Mouse (Mus musculus): ENCODE data around the gene Dhrs3. TPM values are rescaled to one million over a fixed set of nuclear protein-coding genes. Genes with fewer than 3 reads are reported as not detected.
A peak's percentile ranks its signal among the peaks of the same experiment; 100 is the strongest.

Dhrs3 gene
- total RNA-seq, 2 experiments from 2014 or later, result 26.7 to 29.0 TPM

DNA sequence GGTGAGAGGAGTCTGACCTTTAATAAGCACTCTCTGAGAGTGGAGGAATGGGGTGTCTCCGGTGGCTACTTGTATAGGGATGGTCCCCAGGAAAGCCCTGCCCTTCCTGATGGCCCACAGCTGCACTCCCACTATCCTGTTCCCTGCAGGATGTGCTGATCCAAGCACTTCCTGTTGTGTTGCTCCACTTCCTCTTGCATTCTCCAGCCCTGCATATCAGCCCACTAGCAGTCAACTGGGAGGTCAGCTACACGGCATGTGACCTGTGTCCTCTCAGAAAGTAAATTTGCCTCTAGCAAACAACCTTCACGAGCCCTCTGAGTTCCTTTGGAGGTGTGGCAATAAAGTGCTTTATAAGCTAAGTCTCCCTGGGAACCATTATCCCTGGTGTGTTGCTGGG lies 11.3 kb downstream of the Dhrs3 start:
- H3K27ac ChIP-seq, result 0 out of 2 replicates have a peak overlapping the region, but pooled peaks have one; percentile 14
- TF ChIP-seq CTCF (conservative IDR thresholded peaks at IDR 0.05), result no peak
- H3K4me3 ChIP-seq, result no peak overlapping the region
- no peak for DNase-seq (ENCODE audit: low spot score in 2 of 2)

DNA sequence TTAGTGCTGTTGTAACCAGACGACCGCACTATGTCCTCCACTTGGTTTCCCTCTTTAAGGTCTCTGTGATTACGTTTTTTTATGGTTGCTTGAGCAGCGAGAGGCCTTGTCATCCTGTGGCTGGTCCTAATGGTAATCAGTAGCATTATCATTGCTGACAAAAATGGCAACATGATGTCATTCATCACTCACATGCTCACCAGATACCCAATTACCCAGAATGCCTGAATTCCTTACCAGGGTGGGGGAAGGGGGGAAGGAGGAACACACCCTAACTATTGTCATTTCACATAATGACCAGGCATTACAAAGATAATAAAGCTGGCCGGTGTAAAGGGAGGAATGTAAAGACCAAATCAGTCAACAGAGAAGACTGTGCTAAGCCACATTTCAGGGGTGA lies 12.5 kb downstream of the Dhrs3 start:
- no peak for TF ChIP-seq CTCF (conservative IDR thresholded peaks at IDR 0.05)
- H3K4me3 ChIP-seq, result no peak overlapping the region
- DNase-seq (ENCODE audit: low spot score in 2 of 2), result no peak
- no peak overlapping the region; the same call in 1 of the 2 replicates for H3K27ac ChIP-seq

GRCm38 (mm10) chr4:144906001-144906889 lies 13.6 kb downstream of the Dhrs3 start:
- 0 out of 2 replicates have a peak, but pooled peaks have one; percentile 15 for TF ChIP-seq CTCF (conservative IDR thresholded peaks at IDR 0.05)

GRCm38 (mm10) chr4:144906978-144907703 lies 14.5 kb downstream of the Dhrs3 start:
- no peak for TF ChIP-seq CTCF (conservative IDR thresholded peaks at IDR 0.05)
- no peak for DNase-seq (ENCODE audit: low spot score in 2 of 2)
- Histone ChIP-seq H3K4me3 (no peak overlapping the region), H3K27ac (peak overlapping the region; percentile 32)

More at GRCm38 (mm10) chr4:144906001-144906889, 13.6 kb downstream of the Dhrs3 start:
- Histone ChIP-seq H3K4me3 (no peak overlapping the region), H3K27ac (peak overlapping the region; percentile 32)
- no peak for DNase-seq (ENCODE audit: low spot score in 2 of 2)

- no peak for DNase-seq (ENCODE audit: low spot score in 2 of 2)
- no peak for TF ChIP-seq CTCF (conservative IDR thresholded peaks at IDR 0.05)
Measured at GRCm38 (mm10) chr4:144908825-144909224, 16.2 kb downstream of the Dhrs3 start.

DNA sequence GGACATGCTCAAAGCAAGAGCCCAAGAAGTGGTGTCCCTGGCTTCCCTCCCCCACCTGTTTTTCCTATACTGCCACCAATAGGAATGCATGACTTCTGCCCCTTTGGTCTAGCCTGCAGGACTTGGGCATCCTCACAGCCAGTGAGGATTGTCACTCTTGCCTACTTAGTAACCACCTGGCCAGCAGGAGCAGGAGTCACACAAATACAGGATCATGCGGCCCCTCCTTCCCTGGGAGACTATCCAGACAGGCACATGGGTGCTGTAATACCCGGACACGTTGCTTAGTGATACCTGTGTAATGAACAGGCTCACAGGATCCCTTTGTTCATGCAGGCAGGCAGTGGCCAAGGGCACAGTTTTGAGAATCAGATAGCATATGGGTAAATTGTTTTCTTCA lies 17.7 kb downstream of the Dhrs3 start:
- no peak overlapping the region for H3K27ac ChIP-seq
- TF ChIP-seq CTCF (conservative IDR thresholded peaks at IDR 0.05), result no peak
- no peak for DNase-seq (ENCODE audit: low spot score in 2 of 2)
- H3K4me3 ChIP-seq, result no peak overlapping the region

More at GRCm38 (mm10) chr4:144908825-144909224, 16.2 kb downstream of the Dhrs3 start:
- peak overlapping the region; percentile 46; the same call in 1 of the 2 replicates for H3K27ac ChIP-seq
- no peak overlapping the region for H3K4me3 ChIP-seq

DNA sequence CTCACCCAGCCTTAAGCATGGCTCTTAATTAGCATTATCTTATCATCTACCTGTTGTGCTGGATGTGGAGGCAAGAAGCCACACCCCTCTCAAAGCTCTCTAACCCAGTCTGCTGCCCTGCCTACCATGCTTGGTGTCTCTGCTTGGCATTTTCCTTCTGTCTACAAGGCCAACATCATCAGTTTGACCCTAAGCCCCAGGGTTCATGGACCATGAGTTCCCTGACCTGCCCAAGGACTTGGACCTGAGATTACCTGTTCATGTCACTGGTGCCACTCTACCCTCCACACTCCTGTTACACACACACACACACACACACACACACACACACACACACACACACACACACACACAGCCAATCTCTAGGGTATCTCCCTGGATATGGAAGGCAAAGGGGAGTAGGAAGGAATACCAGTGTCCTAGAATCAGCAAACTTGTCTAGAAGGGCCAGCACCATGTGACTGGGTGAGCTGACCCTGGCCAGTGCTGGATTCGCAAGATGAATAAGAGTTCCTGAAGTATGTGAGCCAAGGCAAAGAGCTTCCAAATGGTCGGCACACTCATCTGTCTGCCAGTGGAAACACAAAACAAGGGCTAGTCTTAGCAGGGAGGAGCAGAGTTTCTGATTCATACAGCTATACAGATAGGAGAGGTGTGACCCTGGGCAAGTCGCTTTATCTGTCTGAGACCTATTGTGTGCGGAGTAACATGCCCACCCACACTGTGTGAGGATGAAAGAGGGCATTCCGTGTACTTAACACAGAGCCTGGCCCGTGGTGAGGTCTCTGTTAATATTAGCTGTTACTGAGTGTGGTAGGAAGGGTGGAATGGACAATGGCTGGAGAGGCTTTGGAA lies 20.9 kb downstream of the Dhrs3 start:
- no peak overlapping the region for H3K4me3 ChIP-seq
- DNase-seq (ENCODE audit: low spot score in 2 of 2), result no peak
- no peak overlapping the region for H3K27ac ChIP-seq
- TF ChIP-seq CTCF (conservative IDR thresholded peaks at IDR 0.05), result no peak

GRCm38 (mm10) chr4:144916520-144916919 lies 23.9 kb downstream of the Dhrs3 start:
- Histone ChIP-seq H3K27ac (no peak overlapping the region), H3K4me3 (no peak overlapping the region)
- DNase-seq (ENCODE audit: low spot score in 2 of 2), result no peak
- TF ChIP-seq CTCF (conservative IDR thresholded peaks at IDR 0.05), result no peak

GRCm38 (mm10) chr4:144917101-144917500 lies 24.5 kb downstream of the Dhrs3 start:
- TF ChIP-seq CTCF (conservative IDR thresholded peaks at IDR 0.05), result no peak
- no peak for DNase-seq (ENCODE audit: low spot score in 2 of 2)
- no peak overlapping the region for H3K27ac ChIP-seq
- H3K4me3 ChIP-seq, result no peak overlapping the region

- DNase-seq (ENCODE audit: low spot score in 2 of 2), result no peak
- no peak overlapping the region for H3K4me3 ChIP-seq
- TF ChIP-seq CTCF (conservative IDR thresholded peaks at IDR 0.05), result no peak
- no peak overlapping the region for H3K27ac ChIP-seq
Measured at GRCm38 (mm10) chr4:144918501-144918900, 25.9 kb downstream of the Dhrs3 start.

DNA sequence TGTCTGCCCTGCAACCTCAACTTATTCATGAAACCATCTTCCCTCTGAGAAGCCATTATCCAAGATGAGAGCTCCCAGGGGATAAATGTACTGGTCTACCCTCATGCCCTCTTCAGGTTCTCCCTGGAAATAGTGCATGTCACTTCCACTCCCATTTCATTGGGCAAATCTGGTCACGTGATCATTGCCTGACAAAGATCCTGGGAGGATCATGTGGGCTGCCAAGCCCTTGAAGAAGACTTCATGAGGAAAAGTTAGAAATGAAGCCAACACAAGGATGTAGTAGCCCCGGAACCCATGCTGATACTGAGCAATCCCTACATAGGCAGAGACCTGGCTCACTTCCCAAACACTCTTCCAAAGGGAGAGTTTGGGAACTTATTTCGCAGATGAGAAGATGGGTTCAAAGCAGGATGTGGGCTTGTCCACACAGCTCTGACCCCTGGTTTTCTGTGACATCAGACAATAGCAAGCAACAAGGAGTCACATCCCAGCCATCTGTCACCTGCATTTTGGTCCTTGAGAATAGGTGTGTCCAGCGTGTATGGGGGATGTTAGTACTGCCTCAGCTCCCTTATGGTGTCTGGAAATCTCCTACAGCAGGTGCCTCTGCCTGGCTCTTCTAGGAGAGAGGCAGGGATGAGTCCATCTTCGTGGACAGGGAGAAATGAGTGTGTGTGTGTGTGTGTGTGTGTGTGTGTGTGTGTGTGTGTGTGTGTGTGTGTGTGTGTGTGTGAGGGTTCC lies 36.2 kb downstream of the Dhrs3 start:
- no peak for TF ChIP-seq CTCF (conservative IDR thresholded peaks at IDR 0.05)
- DNase-seq (ENCODE audit: low spot score in 2 of 2), result no peak
- H3K4me3 ChIP-seq, result no peak overlapping the region
- no peak overlapping the region for H3K27ac ChIP-seq

GRCm38 (mm10) chr4:144929811-144930221 lies 37.2 kb downstream of the Dhrs3 start:
- TF ChIP-seq CTCF (conservative IDR thresholded peaks at IDR 0.05), result no peak
- peak; percentile 63 to 83 for DNase-seq (ENCODE audit: low spot score in 2 of 2)
- H3K27ac ChIP-seq, result peak overlapping the region; percentile 68
- no peak overlapping the region for H3K4me3 ChIP-seq

All from layer of hippocampus, adult 2 months (tissue).